Mouse (Mus musculus): ENCODE results near the gene Ppp1r16b.
"Not testable (repeated sequence)": the region's sequence is repeated elsewhere in the genome, so short reads cannot be mapped to it uniquely, and the experiment has no call there.

Ppp1r16b gene

DNA sequence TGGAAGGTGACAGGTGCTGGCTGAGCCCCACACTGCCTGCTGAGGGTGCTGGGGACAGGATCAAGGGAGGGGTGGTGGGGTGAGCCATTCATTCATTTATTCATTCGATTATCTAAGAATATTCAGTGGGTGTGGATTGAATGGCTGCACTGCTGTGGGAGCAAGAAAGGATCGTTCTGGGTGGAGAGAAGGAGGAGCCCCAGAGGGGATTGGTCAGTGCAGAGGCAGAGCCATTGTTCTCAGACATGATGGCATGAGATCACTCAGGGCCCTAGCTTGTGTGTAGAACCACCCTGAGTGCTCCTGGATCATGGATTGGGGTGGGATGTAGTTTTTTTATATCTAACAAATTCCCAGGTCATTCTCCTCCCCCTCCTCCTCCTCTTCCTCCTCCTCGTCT is 56.3 kb downstream of the Ppp1r16b start:
- in situ Hi-C loops (cut with MboI, MseI): no loop called here

DNA sequence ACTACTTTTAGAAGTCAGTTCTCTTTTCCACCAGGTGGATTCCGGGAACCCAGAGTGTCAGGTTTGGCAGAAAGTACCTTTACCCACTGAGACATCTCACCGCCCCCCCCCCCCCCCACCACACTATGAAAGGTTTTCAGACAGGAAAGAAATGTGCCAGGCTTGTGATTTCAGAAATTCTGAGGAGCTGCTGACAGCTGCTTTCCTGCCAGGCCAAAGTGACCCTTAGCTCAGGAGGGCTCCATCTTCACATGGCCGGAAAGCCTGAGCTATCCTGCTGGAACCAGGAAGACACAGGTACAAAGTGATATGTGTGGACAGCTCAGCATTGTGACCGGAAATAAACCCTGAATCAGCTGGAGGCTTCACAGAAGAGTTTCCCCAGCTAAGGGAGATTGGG is 56.9 kb downstream of the Ppp1r16b start:
- in situ Hi-C loops (cut with MboI, MseI): no loop called here

- in situ Hi-C loops (cut with MboI, MseI): no loop called here
Measured at GRCm38 (mm10) chr2:158722991-158723551, 57.9 kb downstream of the Ppp1r16b start.

GRCm38 (mm10) chr2:158723806-158724205 is 58.6 kb downstream of the Ppp1r16b start:
- in situ Hi-C loops (cut with MboI, MseI): no loop called here

DNA sequence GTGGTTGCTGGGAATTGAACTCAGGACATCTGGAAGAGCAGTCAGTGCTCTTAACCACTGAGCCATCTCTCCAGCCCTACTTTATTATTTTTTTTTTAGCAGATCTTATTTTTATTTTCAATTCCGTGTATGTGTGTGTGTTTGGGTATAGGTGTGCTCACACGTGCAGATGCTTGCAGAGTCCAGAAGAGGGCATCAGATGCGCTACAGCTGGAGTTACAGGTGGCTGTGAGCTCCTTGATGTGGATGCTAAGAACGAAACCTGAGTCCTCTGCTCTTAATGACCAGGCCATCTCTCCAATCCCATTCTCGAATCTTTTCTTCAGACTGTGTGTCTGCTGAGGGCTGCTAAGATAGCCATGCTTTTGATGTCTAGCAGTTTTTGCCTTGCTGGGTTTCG is 61.1 kb downstream of the Ppp1r16b start:
- in situ Hi-C loops (cut with MboI, MseI): no loop called here

GRCm38 (mm10) chr2:158728061-158728815 is 63.0 kb downstream of the Ppp1r16b start:
- in situ Hi-C loops (cut with MboI, MseI): no loop called here

DNA sequence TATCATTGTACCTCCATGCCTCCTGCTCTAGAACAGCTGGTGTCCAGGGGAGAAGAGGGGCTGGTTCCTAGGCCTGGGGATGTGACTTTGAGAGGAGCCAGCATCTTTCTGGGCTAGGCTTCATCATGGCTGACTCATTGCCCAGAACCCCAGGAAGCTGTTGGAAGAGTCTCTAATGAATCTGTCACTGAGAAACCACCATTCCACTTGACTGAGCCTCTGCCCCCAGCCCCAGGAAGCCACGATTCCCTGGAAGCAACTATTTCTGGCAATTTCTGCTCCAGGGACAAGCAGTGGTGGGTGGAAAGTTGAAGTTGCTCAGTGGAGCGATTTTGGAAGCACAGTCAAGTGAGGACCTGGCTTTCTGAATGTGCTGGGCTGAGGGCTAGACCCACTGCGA is 65.7 kb downstream of the Ppp1r16b start:
- in situ Hi-C loops (cut with MboI, MseI): loop anchor here (5.0 kb wide), 1 partner anchor 64 kb away; the partner anchor contains the start of gene Ppp1r16b

- in situ Hi-C loops (cut with MboI, MseI): loop anchor here (5.0 kb wide), 1 partner anchor 65 kb away; the partner anchor contains the start of gene Ppp1r16b
Measured at GRCm38 (mm10) chr2:158732521-158732920, 67.3 kb downstream of the Ppp1r16b start.

DNA sequence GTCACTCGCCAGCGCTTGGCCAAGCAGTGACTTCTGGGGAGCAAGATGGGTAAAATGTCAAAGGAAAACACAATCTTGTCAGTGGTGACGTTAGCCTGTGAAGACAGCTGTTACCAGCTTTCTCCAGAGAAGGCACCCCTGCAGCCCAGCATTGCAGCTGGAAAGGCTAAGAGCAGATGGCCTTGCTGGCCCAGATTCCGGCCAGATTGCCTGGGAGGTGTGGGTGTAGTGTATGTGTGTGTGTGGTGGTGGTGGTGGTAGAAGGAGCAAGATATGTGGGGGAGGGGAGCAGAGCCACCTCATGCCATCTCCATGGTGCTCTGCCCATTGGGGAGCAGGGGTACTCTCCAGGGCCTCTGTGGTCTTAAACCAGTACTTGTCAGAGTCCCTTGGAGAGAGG is 67.9 kb downstream of the Ppp1r16b start:
- in situ Hi-C loops (cut with MboI, MseI): loop anchor here (5.0 kb wide), 1 partner anchor 66 kb away; the partner anchor contains the start of gene Ppp1r16b

GRCm38 (mm10) chr2:158733914-158734313 is 68.7 kb downstream of the Ppp1r16b start:
- in situ Hi-C loops (cut with MboI, MseI): loop anchor here (5.0 kb wide), 1 partner anchor 67 kb away; the partner anchor contains the start of gene Ppp1r16b

GRCm38 (mm10) chr2:158734500-158735152 is 69.4 kb downstream of the Ppp1r16b start:
- in situ Hi-C loops (cut with MboI, MseI): loop anchor here (5.0 kb wide), 1 partner anchor 67 kb away; the partner anchor contains the start of gene Ppp1r16b

DNA sequence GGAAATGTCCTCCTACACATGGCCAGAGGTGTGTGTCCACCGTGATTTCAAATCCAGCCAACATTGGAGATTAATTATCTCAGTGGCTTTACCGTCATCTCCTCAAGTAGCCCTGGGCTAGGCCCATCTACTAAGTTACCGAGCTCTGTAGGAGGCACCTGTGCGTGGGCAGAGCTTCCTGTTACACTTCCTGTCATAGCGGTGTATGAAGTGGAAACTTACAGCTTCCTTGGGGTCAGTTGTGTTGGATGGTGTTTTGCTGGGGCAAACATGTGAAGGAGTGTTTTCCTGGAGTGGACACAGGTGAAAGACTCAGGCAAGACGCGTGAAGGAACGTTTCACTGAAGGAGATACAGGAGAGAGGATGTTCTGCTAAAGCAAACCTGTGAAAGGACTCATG is 70.1 kb downstream of the Ppp1r16b start:
- in situ Hi-C loops (cut with MboI, MseI): no loop called here

- in situ Hi-C loops (cut with MboI, MseI): not testable (repeated sequence)
Measured at GRCm38 (mm10) chr2:158736247-158736646, 71.0 kb downstream of the Ppp1r16b start.

DNA sequence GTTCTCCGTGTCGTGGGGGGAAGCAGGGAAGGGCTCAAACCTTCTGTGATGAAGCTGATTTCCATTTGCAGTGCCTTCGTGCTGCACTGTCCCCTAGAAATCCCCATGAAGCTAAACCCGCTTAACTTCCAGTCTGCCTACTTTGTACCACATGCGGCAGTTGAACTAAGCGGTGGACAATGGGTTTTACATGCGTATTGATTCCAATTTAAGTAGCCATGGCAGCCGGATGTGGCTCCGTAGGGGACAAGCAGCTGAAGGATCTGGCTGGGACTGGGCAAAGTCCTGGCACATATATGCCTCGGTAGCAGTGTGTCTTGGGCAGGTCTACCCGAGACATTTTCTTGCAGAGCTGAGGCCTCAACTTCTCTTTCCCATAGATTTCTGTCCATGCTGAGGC is 73.4 kb downstream of the Ppp1r16b start:
- in situ Hi-C loops (cut with MboI, MseI): no loop called here

- in situ Hi-C loops (cut with MboI, MseI): no loop called here
Measured at GRCm38 (mm10) chr2:158739113-158739512, 73.9 kb downstream of the Ppp1r16b start.

- in situ Hi-C loops (cut with MboI, MseI): loop anchor here (10.0 kb wide), 1 partner anchor 1606 kb away; the partner anchor contains the start of gene Samhd1
Measured at GRCm38 (mm10) chr2:158741011-158741501, 75.9 kb downstream of the Ppp1r16b start.

- in situ Hi-C loops (cut with MboI, MseI): loop anchor here (10.0 kb wide), 1 partner anchor 1608 kb away; the partner anchor contains the start of gene Samhd1
Measured at GRCm38 (mm10) chr2:158742431-158742830, 77.2 kb downstream of the Ppp1r16b start.

- in situ Hi-C loops (cut with MboI, MseI): loop anchor here (10.0 kb wide), 1 partner anchor 1609 kb away; the partner anchor contains the start of gene Samhd1
Measured at GRCm38 (mm10) chr2:158743518-158744141, 78.4 kb downstream of the Ppp1r16b start.

- in situ Hi-C loops (cut with MboI, MseI): loop anchor here (5.0 to 10.0 kb wide), 2 partner anchors 33 to 1610 kb away; partner anchors contain the start of gene Samhd1
Measured at GRCm38 (mm10) chr2:158745049-158745482, 79.9 kb downstream of the Ppp1r16b start.

DNA sequence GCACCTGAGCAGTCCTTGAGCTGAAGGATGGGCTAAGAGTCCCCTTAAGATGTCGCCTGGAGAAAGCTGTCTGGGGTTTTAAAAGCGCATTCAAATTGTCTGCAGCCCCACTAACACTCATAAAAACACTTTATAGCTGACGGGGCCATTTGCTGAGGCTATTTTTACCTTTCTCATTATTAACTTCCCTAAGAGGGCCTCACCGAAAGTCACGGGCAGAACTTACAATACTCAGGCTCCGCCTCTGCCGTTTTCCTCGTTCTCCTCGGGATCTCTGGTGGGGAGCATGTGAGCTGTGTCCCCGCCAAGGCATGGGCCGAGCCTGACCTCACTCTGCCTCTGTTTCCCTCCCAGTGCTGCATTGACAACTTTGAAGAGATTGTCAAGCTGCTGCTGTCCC is 81.0 kb downstream of the Ppp1r16b start:
- in situ Hi-C loops (cut with MboI, MseI): loop anchor here (5.0 to 10.0 kb wide), 2 partner anchors 34 to 1611 kb away; partner anchors contain the start of gene Samhd1

DNA sequence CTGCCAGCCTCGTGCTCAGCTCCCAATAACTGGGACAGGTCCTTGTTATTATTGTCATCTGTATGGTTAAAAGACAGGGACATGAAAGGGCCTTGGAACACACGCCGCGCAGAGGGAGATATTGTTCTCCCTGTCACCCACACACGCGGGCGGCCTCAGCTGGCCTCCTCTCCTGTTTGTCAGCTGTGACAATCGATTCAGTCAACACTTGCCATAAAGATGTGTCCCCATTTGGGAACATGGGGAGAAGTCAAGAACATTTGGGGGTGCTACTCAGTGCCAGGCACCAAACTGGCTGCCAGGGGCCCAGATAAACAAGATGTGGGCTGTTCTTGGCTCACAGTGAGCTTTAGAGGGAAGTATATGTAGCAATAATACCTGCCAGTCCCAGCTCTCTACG is 84.2 kb downstream of the Ppp1r16b start:
- in situ Hi-C loops (cut with MboI, MseI): loop anchor here (5.0 to 10.0 kb wide), 2 partner anchors 37 to 1615 kb away; partner anchors contain the start of gene Samhd1
